Mouse (Mus musculus) liver, postnatal 0 days (tissue): Measurements from ENCODE around the gene Gm42421. TPM values are rescaled to one million over a fixed set of nuclear protein-coding genes. Genes with fewer than 3 reads are reported as not detected.
A peak's percentile ranks its signal among the peaks of the same experiment; 100 is the strongest.

Source experiments
- ATAC-seq: fragments of 200-750 bp; cut with Nextera tagmentation; 2 replicates; pipeline ENCODE4 v1.8.0; 2017; ENCODE audit warnings: mild to moderate bottlenecking, moderate library complexity
- DNase-seq: peaks from one replicate; pipeline ENCODE4 v3.0.0-alpha.2; 2016
- H3K27ac ChIP-seq: fragments of 300-500 bp; sonication (generic); 2 replicates; pipeline ENCODE4 v1.5.1; 2014; ENCODE audit warnings: antibody characterized with exemption, moderate library complexity, mild to moderate bottlenecking, low read depth
- H3K27me3 ChIP-seq: fragments of 300-500 bp; sonication (generic); 2 replicates; pipeline ENCODE4 v1.6.1; 2014; ENCODE audit warnings: low read length, control low read depth, mixed read lengths; ENCODE audit not compliant: insufficient read depth
- H3K36me3 ChIP-seq: fragments of 300-500 bp; sonication (generic); replicated peaks from 2 replicates; pipeline ENCODE4 v1.6.1; 2014; ENCODE audit warnings: mild to moderate bottlenecking, control low read depth, low read length, moderate library complexity, mixed read lengths; ENCODE audit not compliant: insufficient read depth
- H3K4me1 ChIP-seq: fragments of 300-500 bp; sonication (generic); 2 replicates; pipeline ENCODE4 v1.6.1; 2014; ENCODE audit warnings: antibody characterized with exemption, mild to moderate bottlenecking, control low read depth; ENCODE audit not compliant: insufficient read depth
- H3K4me2 ChIP-seq: fragments of 300-500 bp; sonication (generic); 2 replicates; pipeline ENCODE4 v1.6.1; 2014; ENCODE audit warnings: low read depth, mild to moderate bottlenecking, low read length, moderate library complexity, mixed read lengths
- H3K4me3 ChIP-seq: fragments of 300-500 bp; sonication (generic); 2 replicates; pipeline ENCODE4 v1.5.1; 2014; ENCODE audit warnings: low read depth, low read length
- H3K9ac ChIP-seq: fragments of 300-500 bp; sonication (generic); replicated peaks from 2 replicates; pipeline ENCODE4 v1.6.1; 2014; ENCODE audit warnings: mild to moderate bottlenecking, moderate library complexity
- H3K9me3 ChIP-seq: fragments of 300-500 bp; sonication (generic); 2 replicates; pipeline ENCODE4 v1.6.1; 2016; ENCODE audit warnings: mild to moderate bottlenecking, control low read depth, low read length, mixed read lengths
- CTCF ChIP-seq: sonication (generic); IDR thresholded peaks from 2 replicates; pipeline ENCODE4 v1.5.1; 2016; ENCODE audit warnings: antibody characterized with exemption, low read depth
- EP300 ChIP-seq: IDR thresholded peaks from 2 replicates; pipeline ENCODE4 v1.6.1; 2016; ENCODE audit warnings: antibody characterized with exemption, low read depth, mild to moderate bottlenecking
- WGBS: fragments of 180-500 bp; shearing (Covaris S2); extraction: QIAGEN DNeasy Blood & Tissue Kit; methylation state at CpG from one replicate; pipeline ENCODE4 v1.1.7; 2014; ENCODE audit not compliant: insufficient replicate concordance; 5-methylcytosine and 5-hydroxymethylcytosine counted together
- polyA plus RNA-seq: library from polyadenylated mRNA; unstranded; fragments of >200 nt; fragmentation: Nextera tagmentation; extraction: Ambion mirVana; gene quantifications from 2 replicates; pipeline ENCODE4 v1.2.1, GENCODE M21; 2015

Gene Gm42421
- polyA plus RNA-seq, 1 experiment from 2014 or later, result not detected

- DNase-seq (no peak), ATAC-seq (no peak)
- 33% methylated on average over 3 of the region's 3 CpGs for WGBS
- H3K27me3 ChIP-seq, result no peaks in the 10 kb centered on the region
- H3K4me3 ChIP-seq, result no peak overlapping the region
- no peaks in the 10 kb centered on the region for H3K9me3 ChIP-seq
- H3K4me2 ChIP-seq, result 0 out of 2 replicates have a peak overlapping the region, but pooled peaks have one; percentile 32
- H3K4me1 ChIP-seq, result peaks cover 29% of the 10 kb centered on the region
- H3K9ac ChIP-seq, result no peak overlapping the region
- no peaks in the 10 kb centered on the region for H3K36me3 ChIP-seq
- H3K27ac ChIP-seq, result no peak overlapping the region
- TF ChIP-seq EP300 (no peak), CTCF (no peak)
These were observed 44.7 kb downstream of the Gm42421 start for GRCm38 (mm10) chr5:143972628-143973027.

- Histone ChIP-seq H3K4me2 (peak overlapping the region; percentile 10; the same call in 1 of the 2 replicates), H3K27me3 (no peaks in the 10 kb centered on the region), H3K4me3 (no peak overlapping the region), H3K9me3 (no peaks in the 10 kb centered on the region), H3K4me1 (peaks cover 30% of the 10 kb centered on the region), H3K27ac (peak overlapping the region; percentile 50), H3K36me3 (no peaks in the 10 kb centered on the region), H3K9ac (no peak overlapping the region)
- no peak for TF ChIP-seq EP300
- peak; percentile 98 for TF ChIP-seq CTCF
- WGBS, result 46% methylated on average over 4 of the region's 4 CpGs
- ATAC-seq, result peak; percentile 83
- DNase-seq, result peak; percentile 88
These were observed 47.1 kb downstream of the Gm42421 start for GRCm38 (mm10) chr5:143974931-143975630.

GRCm38 (mm10) chr5:143975631-143975933 is 47.6 kb downstream of the Gm42421 start:
- Histone ChIP-seq H3K27ac (peak overlapping the region; percentile 50), H3K4me1 (peaks cover 30% of the 10 kb centered on the region), H3K27me3 (no peaks in the 10 kb centered on the region), H3K9ac (no peak overlapping the region), H3K9me3 (no peaks in the 10 kb centered on the region), H3K4me3 (no peak overlapping the region), H3K36me3 (no peaks in the 10 kb centered on the region), H3K4me2 (no peak overlapping the region)
- 47% methylated on average over 2 of the region's 2 CpGs for WGBS
- peak; percentile 57 for ATAC-seq
- TF ChIP-seq CTCF (no peak), EP300 (no peak)
- DNase-seq, result no peak

GRCm38 (mm10) chr5:143976232-143976631 is 48.3 kb downstream of the Gm42421 start:
- Histone ChIP-seq H3K36me3 (no peaks in the 10 kb centered on the region), H3K4me2 (peak overlapping the region; percentile 33; the same call in 1 of the 2 replicates), H3K27me3 (no peaks in the 10 kb centered on the region), H3K27ac (peak overlapping the region; percentile 50; the same call in 1 of the 2 replicates), H3K4me1 (peaks cover 30% of the 10 kb centered on the region), H3K9me3 (no peaks in the 10 kb centered on the region), H3K9ac (no peak overlapping the region), H3K4me3 (no peak overlapping the region)
- 75% methylated on average over 11 of the region's 11 CpGs for WGBS
- TF ChIP-seq EP300, result no peak
- ATAC-seq (no peak), DNase-seq (no peak)

- H3K27ac ChIP-seq, result no peak overlapping the region
- no peak overlapping the region for H3K4me3 ChIP-seq
- no peak overlapping the region for H3K9ac ChIP-seq
- WGBS, result 60% methylated on average over 16 of the region's 16 CpGs
- peak overlapping the region; percentile 33 for H3K4me2 ChIP-seq
- peak; percentile 70 for DNase-seq
- TF ChIP-seq EP300, result no peak
- no peak for TF ChIP-seq CTCF
- H3K27me3 ChIP-seq, result no peaks in the 10 kb centered on the region
- peaks cover 30% of the 10 kb centered on the region for H3K4me1 ChIP-seq
- no peaks in the 10 kb centered on the region for H3K36me3 ChIP-seq
- peak; percentile 81 for ATAC-seq
- no peaks in the 10 kb centered on the region for H3K9me3 ChIP-seq
These were observed 48.9 kb downstream of the Gm42421 start for GRCm38 (mm10) chr5:143976726-143977431.

- H3K4me2 ChIP-seq, result no peak overlapping the region
- DNase-seq (no peak), ATAC-seq (no peak)
- H3K9ac ChIP-seq, result no peak overlapping the region
- H3K9me3 ChIP-seq, result no peaks in the 10 kb centered on the region
- WGBS, result 57% methylated on average over 9 of the region's 9 CpGs
- peaks cover 12% of the 10 kb centered on the region for H3K4me1 ChIP-seq
- TF ChIP-seq EP300, result no peak
- no peak for TF ChIP-seq CTCF
- peaks cover 11% of the 10 kb centered on the region; the same call in 1 of the 2 replicates for H3K36me3 ChIP-seq
- no peak overlapping the region for H3K4me3 ChIP-seq
- H3K27ac ChIP-seq, result no peak overlapping the region
- H3K27me3 ChIP-seq, result no peaks in the 10 kb centered on the region
These were observed 52.9 kb downstream of the Gm42421 start for GRCm38 (mm10) chr5:143980858-143981257.
